Mouse (Mus musculus): Measurements from ENCODE around the gene Mest. TPM values are rescaled to one million over a fixed set of nuclear protein-coding genes. Genes with fewer than 3 reads are reported as not detected.

The Mest gene
- polyA plus RNA-seq, 1 experiment: 15.1 TPM

DNA sequence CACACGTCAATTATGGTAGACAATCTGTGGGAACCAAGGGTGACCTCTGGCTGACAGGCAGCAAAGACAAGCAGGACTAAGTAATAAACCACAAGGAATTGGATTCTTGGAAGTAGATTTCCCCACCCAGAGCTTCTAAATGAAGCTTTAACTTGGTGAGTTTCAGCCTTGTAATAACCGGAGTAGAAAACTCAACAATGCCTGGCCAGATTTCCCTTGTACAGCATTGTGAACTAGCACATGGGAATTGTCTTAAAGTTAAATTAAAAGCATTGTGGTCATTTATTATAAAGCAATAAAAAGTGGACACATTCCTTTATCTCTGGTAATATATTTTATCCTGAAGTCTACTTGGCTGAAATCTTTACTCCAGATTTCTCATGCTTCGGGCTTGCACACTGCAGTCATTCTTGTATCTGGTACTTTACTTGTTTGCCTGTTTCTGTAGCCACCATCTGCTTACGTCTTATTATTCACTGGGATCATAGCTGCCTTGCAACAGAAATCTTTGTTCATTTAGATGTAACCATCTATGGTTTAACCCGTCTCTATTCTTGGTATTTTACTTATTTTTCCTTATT lies 8.4 kb upstream of the Mest start:
- no peak overlapping the region for H3K27ac ChIP-seq (ENCODE audit: insufficient read depth, low read depth, low read length)
- no peaks in the 10 kb centered on the region for H3K36me3 ChIP-seq (ENCODE audit: control insufficient read depth, insufficient read depth, low read length)
- no peaks in the 10 kb centered on the region for H3K4me1 ChIP-seq (ENCODE audit: control insufficient read depth, insufficient read depth, insufficient read length, low read length)
- TF ChIP-seq CTCF (IDR thresholded peaks at IDR 0.05; ENCODE audit: extremely low read depth, insufficient read length, insufficient replicate concordance, low read depth, low read length) (no peak), POLR2A (IDR thresholded peaks at IDR 0.05; ENCODE audit: low read depth, low read length) (no peak)
- 74% methylated on average over 5 of the region's 5 CpGs for WGBS
- no peak overlapping the region for H3K4me3 ChIP-seq (ENCODE audit: low read depth, low read length)
- H3K27me3 ChIP-seq (ENCODE audit: control insufficient read depth, insufficient read depth, low read length): peaks cover 3% of the 10 kb centered on the region; the same call in 1 of the 2 replicates

DNA sequence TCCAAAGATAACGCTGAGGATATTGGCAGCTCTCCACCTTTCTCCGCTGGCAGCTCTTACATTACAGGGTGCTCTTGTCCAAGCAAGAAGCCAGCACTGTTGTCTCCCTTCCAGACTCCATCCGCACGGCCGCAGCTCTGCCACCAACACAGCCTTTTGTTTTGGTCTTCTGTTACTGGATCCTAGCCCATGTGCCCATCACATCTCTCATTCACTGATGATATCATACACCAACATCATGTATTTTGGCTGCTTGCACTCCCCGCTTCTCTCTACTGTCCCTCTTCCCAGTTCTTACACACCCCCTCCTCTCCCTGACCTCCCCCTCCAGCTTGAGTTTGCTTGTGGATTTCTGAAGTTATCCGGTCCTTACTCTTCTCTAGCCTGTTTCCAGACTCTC lies 6.6 kb upstream of the Mest start:
- no peaks in the 10 kb centered on the region for H3K4me1 ChIP-seq (ENCODE audit: control insufficient read depth, insufficient read depth, insufficient read length, low read length)
- no peak overlapping the region for H3K4me3 ChIP-seq (ENCODE audit: low read depth, low read length)
- H3K27ac ChIP-seq (ENCODE audit: insufficient read depth, low read depth, low read length): no peak overlapping the region
- TF ChIP-seq CTCF (IDR thresholded peaks at IDR 0.05; ENCODE audit: extremely low read depth, insufficient read length, insufficient replicate concordance, low read depth, low read length): no peak
- no peak for TF ChIP-seq POLR2A (IDR thresholded peaks at IDR 0.05; ENCODE audit: low read depth, low read length)
- no peaks in the 10 kb centered on the region for H3K27me3 ChIP-seq (ENCODE audit: control insufficient read depth, insufficient read depth, low read length)
- WGBS: 83% methylated on average over 7 of the region's 7 CpGs
- H3K36me3 ChIP-seq (ENCODE audit: control insufficient read depth, insufficient read depth, low read length): no peaks in the 10 kb centered on the region

DNA sequence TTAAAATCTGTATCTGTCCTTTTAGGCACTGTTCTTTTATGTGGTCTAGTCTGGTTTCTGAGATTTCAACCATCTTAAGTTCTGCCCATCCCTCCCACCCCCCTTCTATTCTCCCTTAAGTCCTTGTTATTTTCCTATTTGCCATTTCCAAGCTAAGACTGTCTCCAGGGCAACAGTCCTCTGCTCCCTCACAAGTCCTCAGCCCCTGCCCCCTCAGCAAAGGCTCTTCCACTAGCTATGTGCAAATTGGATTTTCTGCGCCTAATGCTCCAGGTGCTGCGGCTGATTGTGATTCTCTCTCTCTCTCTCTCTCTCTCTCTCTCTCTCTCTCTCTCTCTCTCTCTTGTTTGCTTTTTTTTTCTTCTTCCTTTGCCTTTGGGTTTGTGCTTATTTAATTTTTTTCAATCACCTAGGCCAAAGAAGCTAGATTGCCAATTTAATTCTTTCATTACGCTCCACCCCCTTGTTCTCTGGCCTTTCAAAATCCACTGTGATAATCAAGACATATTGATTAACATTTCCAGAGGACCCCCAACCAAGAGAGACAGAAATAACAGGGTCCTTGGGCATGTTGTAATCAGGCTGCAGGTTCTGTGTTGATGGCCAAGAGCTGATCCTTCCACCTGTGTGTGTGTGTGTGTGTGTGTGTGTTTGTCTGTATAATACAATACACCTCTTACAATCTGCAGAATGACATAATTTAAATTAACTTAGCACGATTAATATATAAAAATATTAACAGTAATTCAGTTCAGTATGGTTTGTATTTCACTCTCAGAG lies 772 bp upstream of the Mest start:
- 82% methylated on average over 4 of the region's 4 CpGs for WGBS
- TF ChIP-seq CTCF (IDR thresholded peaks at IDR 0.05; ENCODE audit: extremely low read depth, insufficient read length, insufficient replicate concordance, low read depth, low read length) (no peak), POLR2A (IDR thresholded peaks at IDR 0.05; ENCODE audit: low read depth, low read length) (no peak)
- Histone ChIP-seq H3K27ac (ENCODE audit: insufficient read depth, low read depth, low read length) (no peak overlapping the region), H3K4me1 (ENCODE audit: control insufficient read depth, insufficient read depth, insufficient read length, low read length) (no peaks in the 10 kb centered on the region), H3K27me3 (ENCODE audit: control insufficient read depth, insufficient read depth, low read length) (no peaks in the 10 kb centered on the region), H3K4me3 (ENCODE audit: low read depth, low read length) (no peak overlapping the region), H3K36me3 (ENCODE audit: control insufficient read depth, insufficient read depth, low read length) (no peaks in the 10 kb centered on the region)

DNA sequence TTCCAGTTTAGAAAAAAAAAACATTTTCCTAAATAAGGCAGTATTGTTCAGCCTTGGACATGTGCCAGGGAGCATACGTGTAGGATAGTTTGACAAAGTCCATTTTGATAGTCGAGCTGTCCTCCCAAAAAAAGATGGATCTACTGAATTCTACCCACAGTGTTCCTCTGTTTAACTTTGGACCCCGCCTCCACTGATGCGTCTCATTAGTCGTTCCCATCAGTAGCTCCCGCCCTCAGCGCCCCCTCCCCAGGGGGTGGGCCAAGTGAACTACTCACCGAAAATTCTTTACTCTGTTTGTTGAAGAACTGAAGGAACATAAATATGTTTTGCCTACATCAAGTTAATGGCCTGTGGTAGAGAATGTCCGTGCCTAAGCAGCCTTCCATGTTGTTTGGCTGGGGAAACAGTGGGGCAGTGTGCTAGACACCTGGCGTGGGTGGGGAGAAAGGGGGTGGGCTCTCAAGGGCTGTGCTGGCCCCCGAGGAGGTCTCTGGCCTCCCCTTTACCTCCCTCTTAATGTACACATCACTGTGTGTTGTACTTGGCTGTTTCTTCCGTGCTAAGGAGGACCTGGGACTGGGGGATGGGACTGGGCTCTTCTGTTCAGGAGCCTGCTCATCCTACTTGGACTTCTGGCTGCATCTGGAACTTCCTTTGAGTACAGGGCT lies 7.1 kb downstream of the Mest start:
- TF ChIP-seq CTCF (IDR thresholded peaks at IDR 0.05; ENCODE audit: extremely low read depth, insufficient read length, insufficient replicate concordance, low read depth, low read length) (no peak), POLR2A (IDR thresholded peaks at IDR 0.05; ENCODE audit: low read depth, low read length) (no peak)
- Histone ChIP-seq H3K4me3 (ENCODE audit: low read depth, low read length) (no peak overlapping the region), H3K27ac (ENCODE audit: insufficient read depth, low read depth, low read length) (no peak overlapping the region), H3K36me3 (ENCODE audit: control insufficient read depth, insufficient read depth, low read length) (no peaks in the 10 kb centered on the region), H3K4me1 (ENCODE audit: control insufficient read depth, insufficient read depth, insufficient read length, low read length) (no peaks in the 10 kb centered on the region), H3K27me3 (ENCODE audit: control insufficient read depth, insufficient read depth, low read length) (peaks cover 3% of the 10 kb centered on the region; the same call in 1 of the 2 replicates)
- WGBS: 48% methylated on average over 12 of the region's 12 CpGs

DNA sequence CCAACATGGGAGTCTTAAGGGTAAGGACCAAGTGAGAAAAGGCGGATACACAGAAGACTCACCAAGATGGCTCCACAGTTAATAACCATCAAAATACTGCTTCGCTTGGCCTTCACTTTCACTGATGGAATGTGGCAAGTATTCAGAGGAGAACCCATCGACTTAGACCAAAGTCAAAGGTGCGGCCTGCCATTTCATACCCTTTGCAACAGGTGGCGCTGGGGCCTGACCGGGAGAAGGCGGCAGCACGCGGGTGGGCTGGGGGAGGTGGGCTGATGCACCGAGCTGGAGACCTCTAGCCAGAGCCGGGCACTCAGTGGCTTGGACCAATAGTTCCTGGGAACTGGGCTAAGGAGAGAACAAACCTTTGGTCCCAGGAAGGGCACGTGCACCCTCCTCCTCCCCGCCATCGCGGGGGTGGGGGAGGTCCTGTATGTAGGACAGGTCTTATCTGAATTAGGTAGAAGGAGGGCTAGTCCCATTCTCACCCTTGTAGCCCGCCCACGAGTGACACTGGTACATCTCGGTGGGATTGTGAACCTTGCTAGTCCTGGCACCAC lies 9.3 kb downstream of the Mest start:
- TF ChIP-seq POLR2A (IDR thresholded peaks at IDR 0.05; ENCODE audit: low read depth, low read length): no peak
- TF ChIP-seq CTCF (IDR thresholded peaks at IDR 0.05; ENCODE audit: extremely low read depth, insufficient read length, insufficient replicate concordance, low read depth, low read length): no peak
- H3K4me3 ChIP-seq (ENCODE audit: low read depth, low read length): no peak overlapping the region
- no peaks in the 10 kb centered on the region for H3K4me1 ChIP-seq (ENCODE audit: control insufficient read depth, insufficient read depth, insufficient read length, low read length)
- no peaks in the 10 kb centered on the region for H3K36me3 ChIP-seq (ENCODE audit: control insufficient read depth, insufficient read depth, low read length)
- H3K27ac ChIP-seq (ENCODE audit: insufficient read depth, low read depth, low read length): no peak overlapping the region
- H3K27me3 ChIP-seq (ENCODE audit: control insufficient read depth, insufficient read depth, low read length): peaks cover 22% of the 10 kb centered on the region
- WGBS: 54% methylated on average over 18 of the region's 18 CpGs

DNA sequence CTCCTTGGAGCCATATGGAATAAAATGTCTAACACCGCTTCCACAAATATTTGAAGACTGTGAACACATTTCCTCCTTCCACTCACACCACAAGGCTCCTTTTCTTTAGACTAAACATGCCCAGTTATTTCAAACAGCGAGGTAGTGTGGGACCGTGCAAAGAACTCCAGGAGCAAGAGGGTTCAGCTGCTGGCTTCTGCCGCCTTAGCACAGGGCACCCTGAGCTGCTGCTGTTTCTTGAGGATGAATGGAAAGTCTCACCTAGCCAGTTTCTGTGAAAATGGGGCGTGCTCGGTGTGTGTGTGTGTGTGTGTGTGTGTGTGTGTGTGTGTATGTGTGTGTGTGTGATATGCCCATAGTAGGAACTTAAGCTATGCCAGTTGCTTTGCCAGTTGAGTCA lies 11.1 kb downstream of the Mest start:
- TF ChIP-seq CTCF (IDR thresholded peaks at IDR 0.05; ENCODE audit: extremely low read depth, insufficient read length, insufficient replicate concordance, low read depth, low read length) (no peak), POLR2A (IDR thresholded peaks at IDR 0.05; ENCODE audit: low read depth, low read length) (no peak)
- Histone ChIP-seq H3K27me3 (ENCODE audit: control insufficient read depth, insufficient read depth, low read length) (peaks cover 29% of the 10 kb centered on the region), H3K4me1 (ENCODE audit: control insufficient read depth, insufficient read depth, insufficient read length, low read length) (no peaks in the 10 kb centered on the region; the same call in 1 of the 2 replicates), H3K36me3 (ENCODE audit: control insufficient read depth, insufficient read depth, low read length) (no peaks in the 10 kb centered on the region), H3K4me3 (ENCODE audit: low read depth, low read length) (no peak overlapping the region), H3K27ac (ENCODE audit: insufficient read depth, low read depth, low read length) (no peak overlapping the region)
- WGBS: 65% methylated on average over 6 of the region's 6 CpGs
